Mouse (Mus musculus): ENCODE data around the gene A830005F24Rik. TPM values are rescaled to one million over a fixed set of nuclear protein-coding genes. Genes with fewer than 3 reads are reported as not detected.
A peak's percentile ranks its signal among the peaks of the same experiment; 100 is the strongest.

The A830005F24Rik gene
- total and polyA plus RNA-seq, 3 experiments: 1.8 to 2.8 (median 2.7) TPM

- Histone ChIP-seq H3K27me3 (replicated peaks) (no peaks in the 10 kb centered on the region), H3K36me3 (replicated peaks in 1 of 2; ENCODE audit: control insufficient read depth in 1 of 2, insufficient read depth in 1 of 2, low read length in 1 of 2) (peaks cover 0 to 3% of the 10 kb centered on the region in 2 experiments), H3K4me2 (ENCODE audit: insufficient read depth, low read depth, poor library complexity, severe bottlenecking) (peak overlapping the region; percentile 39; the same call in 1 of the 2 replicates), H3K79me2 (replicated peaks; ENCODE audit: control insufficient read depth, extremely low read depth, insufficient read depth, poor library complexity, severe bottlenecking) (peaks cover 37% of the 10 kb centered on the region), H3K9me3 (replicated peaks; ENCODE audit: low read length) (no peaks in the 10 kb centered on the region), H3K4me3 (replicated peaks in 1 of 3; ENCODE audit: low read depth in 2 of 3, low read length in 2 of 3, poor library complexity in 1 of 3) (peak overlapping the region; percentile 80 to 96 (median 89)), H3K4me1 (ENCODE audit: control insufficient read depth in 1 of 2, insufficient read depth in 2 of 2) (peaks cover 0 to 38% of the 10 kb centered on the region in 2 experiments; a peak in 2 of 4 replicates), H3K9ac (ENCODE audit: insufficient read depth, low read depth) (peak overlapping the region; percentile 98), H3K27ac (ENCODE audit: insufficient read depth, low read depth) (peak overlapping the region; percentile 89)
- in situ Hi-C loops (cut with MboI; ENCODE audit: low pct_ligation_motif_present, low pct_unique_long_range_greater_than_20kb, low sequenced_read_pairs) (loop anchor here (25.0 kb wide), 1 partner anchor 267 kb away; no protein-coding TSS in a partner anchor), dilution Hi-C loops (cut with MboI; ENCODE audit: extremely low pct_ligation_motif_present, extremely low pct_unique_long_range_greater_than_20kb, low sequenced_read_pairs) (no loop called here)
- no peak for TF ChIP-seq ZKSCAN1 (IDR thresholded peaks at IDR 0.05; ENCODE audit: borderline replicate concordance, low read depth, low read length)
- TF ChIP-seq MYC (IDR thresholded peaks at IDR 0.05; ENCODE audit: low read depth, low read length): no peak
- peak; percentile 70; the same call in 1 of the 2 replicates for TF ChIP-seq POLR2AphosphoS2 (IDR thresholded peaks at IDR 0.05; ENCODE audit: low read depth, low read length)
- peak; percentile 90 for TF ChIP-seq MAZ (IDR thresholded peaks at IDR 0.05; ENCODE audit: low read depth, low read length)
- peak; percentile 28; the same call in 1 of the 2 replicates for TF ChIP-seq ZMIZ1 (IDR thresholded peaks at IDR 0.05; ENCODE audit: low read depth, low read length)
- TF ChIP-seq JUN (IDR thresholded peaks at IDR 0.05; ENCODE audit: insufficient read depth, low read depth, low read length): 0 out of 2 replicates have a peak, but pooled peaks have one; percentile 20
- 0 out of 2 replicates have a peak, but pooled peaks have one; percentile 29 for TF ChIP-seq ETS1 (conservative IDR thresholded peaks at IDR 0.05; ENCODE audit: low read depth, low read length)
- peak; percentile 47; the same call in 1 of the 2 replicates for TF ChIP-seq MAX (IDR thresholded peaks at IDR 0.05; ENCODE audit: low read length)
- peak; percentile 97 for TF ChIP-seq CHD2 (IDR thresholded peaks at IDR 0.05; ENCODE audit: low read length)
- no peak for TF ChIP-seq RAD21 (IDR thresholded peaks at IDR 0.05; ENCODE audit: low read depth, low read length)
- TF ChIP-seq KAT2A (IDR thresholded peaks at IDR 0.05; ENCODE audit: insufficient replicate concordance, low read length): peak; percentile 77; the same call in 1 of the 2 replicates
- 0 out of 2 replicates have a peak, but pooled peaks have one; percentile 5 for TF ChIP-seq UBTF (IDR thresholded peaks at IDR 0.05; ENCODE audit: low read depth, low read length)
- peak; percentile 82 for TF ChIP-seq HCFC1 (IDR thresholded peaks at IDR 0.05; ENCODE audit: low read depth, low read length)
- TF ChIP-seq SIN3A (IDR thresholded peaks at IDR 0.05; ENCODE audit: low read length): peak; percentile 42; the same call in 1 of the 2 replicates
- no peak for TF ChIP-seq USF1 (IDR thresholded peaks at IDR 0.05; ENCODE audit: low read depth, low read length)
- 0 out of 2 replicates have a peak, but pooled peaks have one; percentile 42 for TF ChIP-seq E2F4 (IDR thresholded peaks at IDR 0.05; ENCODE audit: insufficient replicate concordance, low read depth, low read length)
- no peak for TF ChIP-seq TBP (conservative IDR thresholded peaks at IDR 0.05; ENCODE audit: low read depth, low read length)
- TF ChIP-seq RCOR1 (conservative IDR thresholded peaks at IDR 0.05; ENCODE audit: low read depth, low read length): no peak
- peak; percentile 46; the same call in 1 of the 2 replicates for TF ChIP-seq TCF12 (IDR thresholded peaks at IDR 0.05; ENCODE audit: low read depth, low read length)
- peak; percentile 65; the same call in 1 of the 2 replicates for TF ChIP-seq MEF2A (IDR thresholded peaks at IDR 0.05; ENCODE audit: borderline replicate concordance, low read depth, low read length)
- peak; percentile 75 for TF ChIP-seq ELF1 (IDR thresholded peaks at IDR 0.05; ENCODE audit: low read depth, low read length)
- TF ChIP-seq SMC3 (IDR thresholded peaks at IDR 0.05; ENCODE audit: low read depth, low read length): no peak
- no peak for TF ChIP-seq USF2 (conservative IDR thresholded peaks at IDR 0.05; ENCODE audit: low read depth, low read length)
- TF ChIP-seq POLR2A (IDR thresholded peaks at IDR 0.05; ENCODE audit: low read depth, low read length): peak; percentile 42; the same call in 1 of the 2 replicates
- TF ChIP-seq IRF4 (IDR thresholded peaks at IDR 0.05; ENCODE audit: low read depth, low read length): no peak
- TF ChIP-seq ZC3H11A (IDR thresholded peaks at IDR 0.05; ENCODE audit: low read depth, low read length): no peak
- TF ChIP-seq CHD1 (IDR thresholded peaks at IDR 0.05; ENCODE audit: low read depth, low read length): no peak
- TF ChIP-seq NELFE (IDR thresholded peaks at IDR 0.05; ENCODE audit: low read depth, low read length): no peak
- TF ChIP-seq BHLHE40 (IDR thresholded peaks at IDR 0.05; ENCODE audit: low read depth, low read length): no peak
- peak; percentile 98 for DNase-seq (ENCODE audit: extremely low read depth)
These were observed 32.3 kb downstream of the A830005F24Rik start for GRCm38 (mm10) chr13:48545476-48546281.
